8 mouse cellular contexts compared by ENCODE assay signal in genomic region chr3:87986868-87987267, GRCm38 (mm10). TPM values are rescaled to one million over a fixed set of nuclear protein-coding genes. Genes with fewer than 3 reads are reported as not detected.
DNase-seq lines count a peak whose midpoint lies in the region; ATAC-seq lines count a peak whose summit lies in the region.

No protein-coding gene starts in this region.

- peak overlapping the region; percentile 76 for H3K4me2 ChIP-seq in kidney, embryonic 15.5 days

- H3K4me3 ChIP-seq in heart, embryonic 10.5 days, result peak overlapping the region; percentile 55
- H3K4me3 ChIP-seq in kidney, embryonic 15.5 days (replicated peaks), result peak overlapping the region; percentile 41

- peak; percentile 95 to 96 for DNase-seq in B cell, adult 2 months
- DNase-seq in brain, adult 2 months (ENCODE audit: low read depth, low spot score), result peak; percentile 94
- peak; percentile 98 for DNase-seq in heart, embryonic 10.5 days (ENCODE audit: low spot score)
- peak; percentile 94 for DNase-seq in liver
- DNase-seq in spleen, postnatal 4 days (ENCODE audit: low spot score in 2 of 2), result peak; percentile 90 to 98

- peaks cover 69% of the 10 kb centered on the region for H3K4me1 ChIP-seq in heart, embryonic 10.5 days
- peaks cover 64% of the 10 kb centered on the region for H3K4me1 ChIP-seq in kidney, embryonic 15.5 days

- H3K36me3 ChIP-seq in heart, embryonic 10.5 days, result no peaks in the 10 kb centered on the region
- no peaks in the 10 kb centered on the region for H3K36me3 ChIP-seq in kidney, embryonic 15.5 days

- ATAC-seq in erythroblast, adult 5-6 weeks (replicated peaks; ENCODE audit: low FRiP score, poor library complexity, severe bottlenecking), result 0 out of 2 replicates have a peak, but pooled peaks have one; percentile 47
- ATAC-seq in kidney, embryonic 15.5 days (replicated peaks; ENCODE audit: low FRiP score), result peak; percentile 73
- peak; percentile 84 for ATAC-seq in monocyte, adult 5-6 weeks (replicated peaks; ENCODE audit: insufficient number of reproducible peaks, low FRiP score, low TSS enrichment, poor library complexity, severe bottlenecking)

- no peaks in the 10 kb centered on the region; the same call in 1 of the 2 replicates for H3K9me3 ChIP-seq in heart, embryonic 10.5 days
- no peaks in the 10 kb centered on the region for H3K9me3 ChIP-seq in kidney, embryonic 15.5 days (replicated peaks)

- peak overlapping the region; percentile 84 for H3K27ac ChIP-seq in heart, embryonic 10.5 days
- H3K27ac ChIP-seq in kidney, embryonic 15.5 days, result peak overlapping the region; percentile 82

- peaks cover 37% of the 10 kb centered on the region for H3K27me3 ChIP-seq in heart, embryonic 10.5 days (ENCODE audit: insufficient read depth, poor library complexity, severe bottlenecking)
- H3K27me3 ChIP-seq in kidney, embryonic 15.5 days, result peaks cover 36% of the 10 kb centered on the region

- 0 out of 2 replicates have a peak overlapping the region, but pooled peaks have one; percentile 27 for H3K9ac ChIP-seq in kidney, embryonic 15.5 days

- under 1% methylated on average over 17 of the region's 17 CpGs for WGBS in heart, embryonic 10.5 days
- under 1% methylated on average over 17 of the region's 17 CpGs for WGBS in kidney, embryonic 15.5 days

RNA-seq across cellular contexts. Expression of gene Bcan, which starts 13.2 kb away (rescaled TPM):
- total RNA-seq in erythroblast, adult 5-6 weeks (2015; ENCODE audit: low replicate concordance), result not detected in 2 replicates
- total RNA-seq in erythroblast, adult 5-6 weeks (2017; ENCODE audit: low replicate concordance), result not detected in 2 replicates
- 0.05 TPM in 1 of 2 replicates, not detected in the other for polyA plus RNA-seq in heart, embryonic 10.5 days (2016; fragmentation: Nextera tagmentation; extraction: Ambion mirVana)
- polyA plus RNA-seq in kidney, embryonic 15.5 days (2015; fragmentation: Nextera tagmentation; extraction: Ambion mirVana), result 0.17 and 0.33 TPM in 2 replicates
- not detected in 3 replicates for total RNA-seq in monocyte, adult 5-6 weeks (2017)

RNA-seq across cellular contexts. Expression of gene Nes, which starts 16.0 kb away (rescaled TPM):
- not detected in 2 replicates for total RNA-seq in erythroblast, adult 5-6 weeks (2015; ENCODE audit: low replicate concordance)
- total RNA-seq in erythroblast, adult 5-6 weeks (2017; ENCODE audit: low replicate concordance), result 0.42 TPM in 1 of 2 replicates, not detected in the other
- polyA plus RNA-seq in heart, embryonic 10.5 days (2016; fragmentation: Nextera tagmentation; extraction: Ambion mirVana), result 25.0 and 28.8 TPM in 2 replicates
- polyA plus RNA-seq in kidney, embryonic 15.5 days (2015; fragmentation: Nextera tagmentation; extraction: Ambion mirVana), result 31.1 and 34.6 TPM in 2 replicates
- 0.58 to 2.0 TPM (median 1.6 TPM) in 3 replicates for total RNA-seq in monocyte, adult 5-6 weeks (2017)

RNA-seq across cellular contexts. Expression of gene Crabp2, which starts 38.4 kb away (rescaled TPM):
- not detected in 2 replicates for total RNA-seq in erythroblast, adult 5-6 weeks (2015; ENCODE audit: low replicate concordance)
- not detected in 2 replicates for total RNA-seq in erythroblast, adult 5-6 weeks (2017; ENCODE audit: low replicate concordance)
- polyA plus RNA-seq in heart, embryonic 10.5 days (2016; fragmentation: Nextera tagmentation; extraction: Ambion mirVana), result 35.8 and 126 TPM in 2 replicates
- 81.1 and 82.3 TPM in 2 replicates for polyA plus RNA-seq in kidney, embryonic 15.5 days (2015; fragmentation: Nextera tagmentation; extraction: Ambion mirVana)
- total RNA-seq in monocyte, adult 5-6 weeks (2017), result not detected in 3 replicates

RNA-seq across cellular contexts. Expression of gene Hapln2, which starts 40.5 kb away (rescaled TPM):
- total RNA-seq in erythroblast, adult 5-6 weeks (2015; ENCODE audit: low replicate concordance), result not detected in 2 replicates
- total RNA-seq in erythroblast, adult 5-6 weeks (2017; ENCODE audit: low replicate concordance), result not detected in 2 replicates
- polyA plus RNA-seq in heart, embryonic 10.5 days (2016; fragmentation: Nextera tagmentation; extraction: Ambion mirVana), result 0.07 and 0.08 TPM in 2 replicates
- polyA plus RNA-seq in kidney, embryonic 15.5 days (2015; fragmentation: Nextera tagmentation; extraction: Ambion mirVana), result 0.12 and 0.23 TPM in 2 replicates
- total RNA-seq in monocyte, adult 5-6 weeks (2017), result not detected in 3 replicates

RNA-seq across cellular contexts. Expression of gene Gpatch4, which starts 56.0 kb away (rescaled TPM):
- 2.9 and 4.6 TPM in 2 replicates for total RNA-seq in erythroblast, adult 5-6 weeks (2015; ENCODE audit: low replicate concordance)
- 4.7 and 7.2 TPM in 2 replicates for total RNA-seq in erythroblast, adult 5-6 weeks (2017; ENCODE audit: low replicate concordance)
- polyA plus RNA-seq in heart, embryonic 10.5 days (2016; fragmentation: Nextera tagmentation; extraction: Ambion mirVana), result 28.5 and 47.0 TPM in 2 replicates
- polyA plus RNA-seq in kidney, embryonic 15.5 days (2015; fragmentation: Nextera tagmentation; extraction: Ambion mirVana), result 38.2 and 45.4 TPM in 2 replicates
- total RNA-seq in monocyte, adult 5-6 weeks (2017), result 3.8 to 10.5 TPM (median 4.8 TPM) in 3 replicates

Comparison
In these comparisons a context has a peak if more than half of its experiments do, and no peak if none do; other contexts are left out.
1. Peak in every context shown above with its lines: DNase-seq, ATAC-seq, H3K4me3 ChIP-seq and H3K27ac ChIP-seq.